Mouse (Mus musculus) E14TG2a.4 (cell line): Measurements from ENCODE around the gene Iffo2.

Source experiments
- CTCF ChIP-seq: conservative IDR thresholded peaks from 2 replicates; pipeline ENCODE4 v1.5.1; 2014; ENCODE audit warnings: low read length
- NANOG ChIP-seq: IDR thresholded peaks from 2 replicates; pipeline ENCODE4 v1.6.1; 2014; ENCODE audit warnings: borderline replicate concordance, low read length, mixed read lengths

DNA sequence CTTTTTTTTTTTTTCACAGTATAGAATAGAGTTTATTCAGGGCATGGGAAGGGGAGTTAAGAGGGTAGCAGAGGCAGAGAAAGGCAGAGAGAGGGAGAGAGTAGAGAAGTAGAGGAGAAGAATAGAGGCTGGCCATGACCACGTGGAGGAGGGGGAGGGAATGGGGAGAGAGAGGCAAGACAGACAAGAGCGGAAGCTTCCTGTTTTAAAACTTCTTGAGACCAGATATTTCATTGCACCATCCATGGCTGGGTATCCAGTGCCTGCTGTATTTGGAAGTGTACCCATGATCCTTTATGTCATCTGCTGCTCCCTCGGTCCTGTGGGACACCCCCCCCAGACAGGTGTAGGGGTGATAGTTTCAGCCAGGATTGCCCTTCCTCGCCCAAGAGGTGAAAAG lies 78.6 kb downstream of the Iffo2 start:
- TF ChIP-seq CTCF (no peak), NANOG (no peak)
